21 mouse cellular contexts compared by ENCODE assay signal in the genomic region with DNA sequence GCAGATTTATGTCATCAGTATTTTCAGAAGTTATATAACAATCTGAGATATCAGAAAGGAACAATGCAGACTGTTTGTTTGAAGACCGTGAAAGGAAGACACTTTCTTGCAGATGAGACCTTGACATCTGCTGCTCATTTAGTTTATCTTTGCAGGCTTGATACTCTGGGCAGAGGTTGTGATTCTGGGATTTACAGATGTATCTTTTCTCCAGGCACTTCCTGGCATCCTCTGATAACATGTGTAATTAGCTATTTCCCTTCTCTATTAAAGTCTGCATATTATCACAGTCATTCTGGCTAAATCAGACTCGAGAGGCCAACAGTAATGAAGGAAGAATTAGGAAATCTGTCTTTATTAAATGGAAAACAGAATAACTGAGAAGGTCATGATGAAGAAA.
DNase-seq lines count a peak whose midpoint lies in the region; ATAC-seq and TF ChIP-seq lines count a peak whose summit lies in the region.
"Had no signal": no experiment of that assay in that cellular context is flagged by ENCODE, and none has a peak within 500 bp of the region (broad histone marks: within the 10 kb centered on the region; RNA-seq: fewer than 3 reads in every experiment).

No protein-coding gene starts in this region.

- no peak overlapping the region for H3K9ac ChIP-seq in lung, embryonic 14.5 days
- H3K9ac ChIP-seq: forebrain, embryonic 13.5 days; hindbrain, embryonic 12.5 days; hindbrain, embryonic 15.5 days had no signal

- WGBS in lung, embryonic 14.5 days = 19% methylated on average over 2 of the region's 2 CpGs

- no peaks in the 10 kb centered on the region for H3K9me3 ChIP-seq in lung, embryonic 14.5 days (ENCODE audit: low read depth, low read length)
- H3K9me3 ChIP-seq: forebrain, embryonic 10.5 days; forebrain, embryonic 13.5 days; hindbrain, embryonic 12.5 days; hindbrain, embryonic 15.5 days had no signal

- peak; percentile 55 for DNase-seq in lung, embryonic 14.5 days
- no peak for DNase-seq in lung, postnatal 4 days
- DNase-seq in MN1 (ENCODE audit: low spot score) = peak; percentile 71
- peak; percentile 14 for DNase-seq in brain, embryonic 14.5 days (ENCODE audit: low read depth)
- DNase-seq in lung, postnatal 36 days = peak; percentile 13
- DNase-seq in gastrocnemius, adult 8-10 months (ENCODE audit: low spot score in 2 of 2) = no peak
- DNase-seq: adrenal gland, adult 8-10 months; adrenal gland, postnatal 25 days; cerebellum, adult 18-20 months; cerebellum, adult 9-10 months; cerebellum, postnatal 14 days; gastrocnemius, postnatal 14 days; heart, adult 11 months had no signal

- H3K27me3 ChIP-seq in lung, embryonic 14.5 days (ENCODE audit: insufficient read depth, low read length) = no peaks in the 10 kb centered on the region
- H3K27me3 ChIP-seq: forebrain, embryonic 13.5 days; hindbrain, embryonic 12.5 days; hindbrain, embryonic 15.5 days had no signal

- no peak overlapping the region for H3K27ac ChIP-seq in lung, embryonic 14.5 days (ENCODE audit: low read depth)
- H3K27ac ChIP-seq: forebrain, embryonic 10.5 days; forebrain, embryonic 13.5 days; hindbrain, embryonic 12.5 days; hindbrain, embryonic 15.5 days had no signal

- no peaks in the 10 kb centered on the region for H3K36me3 ChIP-seq in lung, embryonic 14.5 days (ENCODE audit: insufficient read depth)
- H3K36me3 ChIP-seq: forebrain, embryonic 10.5 days; hindbrain, embryonic 12.5 days; hindbrain, embryonic 15.5 days had no signal

- no peak for TF ChIP-seq CTCF in lung, embryonic 14.5 days (IDR thresholded peaks at IDR 0.05; ENCODE audit: low read depth)
- no peak for TF ChIP-seq CTCF in brain, embryonic 14.5 days (IDR thresholded peaks at IDR 0.05; ENCODE audit: borderline replicate concordance, extremely low read depth, insufficient read depth, insufficient read length)

- no peak for TF ChIP-seq POLR2A in brain, embryonic 14.5 days (IDR thresholded peaks at IDR 0.05; ENCODE audit: borderline replicate concordance, extremely low read depth, insufficient read depth, insufficient read length, poor library complexity, severe bottlenecking)

- no peak overlapping the region for H3K4me2 ChIP-seq in lung, embryonic 14.5 days
- H3K4me2 ChIP-seq: forebrain, embryonic 13.5 days; heart, embryonic 11.5 days; hindbrain, embryonic 12.5 days; hindbrain, embryonic 15.5 days had no signal

- H3K4me3 ChIP-seq in lung, embryonic 14.5 days (ENCODE audit: low read depth, low read length) = no peak overlapping the region
- H3K4me3 ChIP-seq: forebrain, embryonic 10.5 days; forebrain, embryonic 13.5 days; hindbrain, embryonic 12.5 days; hindbrain, embryonic 15.5 days had no signal

- peak; percentile 47; the same call in 1 of the 2 replicates for ATAC-seq in lung, embryonic 14.5 days (ENCODE audit: insufficient read depth)
- ATAC-seq: activated CD4-positive, CD25-positive, alpha-beta regulatory T cell, adult 4 months; CD4-positive, CD25-positive, alpha-beta regulatory T cell, adult 4 months; forebrain, embryonic 13.5 days; forebrain, embryonic 16.5 days had no signal

- no peaks in the 10 kb centered on the region for H3K4me1 ChIP-seq in lung, embryonic 14.5 days (ENCODE audit: insufficient read depth)
- H3K4me1 ChIP-seq: forebrain, embryonic 10.5 days; forebrain, embryonic 13.5 days; hindbrain, embryonic 12.5 days; hindbrain, embryonic 15.5 days had no signal

Comparison
In these comparisons a context has a peak if more than half of its experiments do, and no peak if none do; other contexts are left out.
1. DNase-seq: peak in lung, embryonic 14.5 days (single experiment), MN1 (single experiment), brain, embryonic 14.5 days (single experiment) and lung, postnatal 36 days (single experiment); none in lung, postnatal 4 days (0 of 2) and gastrocnemius, adult 8-10 months (0 of 2).